Mouse (Mus musculus) stomach, postnatal 0 days (tissue): ENCODE results near the gene Ypel3. TPM values are rescaled to one million over a fixed set of nuclear protein-coding genes. Genes with fewer than 3 reads are reported as not detected.

ENCODE experiments used
- ATAC-seq: fragments of 200-750 bp; cut with Nextera tagmentation; 2 replicates; pipeline ENCODE4 v1.8.0; 2017; ENCODE audit not compliant: low FRiP score, low TSS enrichment
- DNase-seq: peaks from one replicate; pipeline ENCODE4 v3.0.0-alpha.2; 2016; ENCODE audit warnings: low spot score
- H3K27ac ChIP-seq: fragments of 300-500 bp; sonication (generic); replicated peaks from 2 replicates; pipeline ENCODE4 v1.5.1; 2014; ENCODE audit warnings: mild to moderate bottlenecking, control low read depth
- H3K27me3 ChIP-seq: fragments of 300-500 bp; sonication (generic); 2 replicates; pipeline ENCODE4 v1.6.1; 2014; ENCODE audit warnings: low read length; ENCODE audit not compliant: control insufficient read depth, insufficient read depth
- H3K36me3 ChIP-seq: fragments of 300-500 bp; sonication (generic); 2 replicates; pipeline ENCODE4 v1.6.1; 2014; ENCODE audit warnings: low read length, mixed read lengths; ENCODE audit not compliant: control insufficient read depth, insufficient read depth
- H3K4me1 ChIP-seq: fragments of 300-500 bp; sonication (generic); replicated peaks from 2 replicates; pipeline ENCODE4 v1.6.1; 2014; ENCODE audit warnings: antibody characterized with exemption; ENCODE audit not compliant: control insufficient read depth, insufficient read depth
- H3K4me2 ChIP-seq: fragments of 300-500 bp; sonication (generic); replicated peaks from 2 replicates; pipeline ENCODE4 v1.6.1; 2014; ENCODE audit warnings: low read depth, mild to moderate bottlenecking, control low read depth, moderate library complexity
- H3K4me3 ChIP-seq: fragments of 300-500 bp; sonication (generic); 2 replicates; pipeline ENCODE4 v1.5.1; 2014; ENCODE audit warnings: low read depth, low read length, control low read depth
- H3K9ac ChIP-seq: fragments of 300-500 bp; sonication (generic); 2 replicates; pipeline ENCODE4 v1.6.1; 2014; ENCODE audit warnings: mild to moderate bottlenecking, low read length, control low read depth, mixed read lengths
- H3K9me3 ChIP-seq: fragments of 300-500 bp; sonication (generic); 2 replicates; pipeline ENCODE4 v1.6.1; 2016; ENCODE audit warnings: low read length; ENCODE audit not compliant: control insufficient read depth
- CTCF ChIP-seq: IDR thresholded peaks from 2 replicates; pipeline ENCODE4 v1.5.1; 2016; ENCODE audit warnings: antibody characterized with exemption, low read depth, mild to moderate bottlenecking, moderate library complexity
- EP300 ChIP-seq: optimal IDR thresholded peaks from 2 replicates; pipeline ENCODE3; 2016; ENCODE audit warnings: antibody characterized with exemption
- WGBS: fragments of 180-500 bp; shearing (Covaris S2); extraction: QIAGEN DNeasy Blood & Tissue Kit; methylation state at CpG from one replicate; pipeline ENCODE4 v1.1.7; 2014; 5-methylcytosine and 5-hydroxymethylcytosine counted together
- polyA plus RNA-seq: library from polyadenylated mRNA; unstranded; fragments of >200 nt; fragmentation: Nextera tagmentation; extraction: Ambion mirVana; gene quantifications from 2 replicates; pipeline ENCODE4 v1.2.1, GENCODE M21; 2015

Gene Ypel3
- polyA plus RNA-seq, 1 experiment from 2014 or later, result 86.0 TPM

GRCm38 (mm10) chr7:126792721-126793443 is 16.1 kb downstream of the Ypel3 start:
- 0 out of 2 replicates have a peak overlapping the region, but pooled peaks have one; percentile 18 for H3K9ac ChIP-seq
- TF ChIP-seq EP300, result no peak
- no peak for TF ChIP-seq CTCF
- no peaks in the 10 kb centered on the region for H3K9me3 ChIP-seq
- H3K4me1 ChIP-seq, result no peaks in the 10 kb centered on the region
- 17% methylated on average over 11 of the region's 11 CpGs for WGBS
- ATAC-seq, result peak; percentile 3; the same call in 1 of the 2 replicates
- peaks cover 26% of the 10 kb centered on the region for H3K36me3 ChIP-seq
- no peak for DNase-seq
- no peaks in the 10 kb centered on the region for H3K27me3 ChIP-seq
- peak overlapping the region; percentile 96 for H3K4me3 ChIP-seq
- peak overlapping the region; percentile 99 for H3K27ac ChIP-seq
- peak overlapping the region; percentile 58 for H3K4me2 ChIP-seq

- Histone ChIP-seq H3K4me1 (no peaks in the 10 kb centered on the region), H3K4me3 (no peak overlapping the region), H3K4me2 (no peak overlapping the region), H3K9ac (no peak overlapping the region), H3K27ac (no peak overlapping the region), H3K9me3 (no peaks in the 10 kb centered on the region), H3K36me3 (peaks cover 22% of the 10 kb centered on the region; the same call in 1 of the 2 replicates), H3K27me3 (no peaks in the 10 kb centered on the region)
- TF ChIP-seq CTCF (no peak), EP300 (no peak)
- no peak for ATAC-seq
- WGBS, result 70% methylated on average over 4 of the region's 4 CpGs
- DNase-seq, result no peak
Measured at GRCm38 (mm10) chr7:126793456-126794270, 16.9 kb downstream of the Ypel3 start.

DNA sequence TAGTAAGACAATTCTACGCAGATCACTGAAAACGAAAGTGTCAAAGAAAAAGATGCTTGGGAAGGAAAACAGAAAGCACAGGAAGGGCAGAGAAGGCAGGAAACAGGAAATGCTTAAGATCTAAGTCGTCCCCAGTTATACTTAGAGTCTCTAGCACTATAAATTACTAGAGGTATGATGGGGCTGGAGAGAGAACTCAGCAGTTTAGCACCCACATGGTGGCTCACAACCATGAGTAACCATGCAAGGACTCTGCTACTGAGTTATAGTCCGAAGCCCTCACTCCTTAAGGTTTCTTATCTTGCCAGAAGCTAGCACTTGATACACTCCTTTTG is 17.5 kb downstream of the Ypel3 start:
- DNase-seq, result no peak
- ATAC-seq, result no peak
- no peak overlapping the region for H3K4me3 ChIP-seq
- no peak overlapping the region for H3K27ac ChIP-seq
- H3K4me1 ChIP-seq, result no peaks in the 10 kb centered on the region
- no peak overlapping the region for H3K9ac ChIP-seq
- no peaks in the 10 kb centered on the region for H3K9me3 ChIP-seq
- H3K36me3 ChIP-seq, result peaks cover 21% of the 10 kb centered on the region; the same call in 1 of the 2 replicates
- 68% methylated on average over 4 of the region's 4 CpGs for WGBS
- H3K27me3 ChIP-seq, result no peaks in the 10 kb centered on the region
- TF ChIP-seq EP300 (no peak), CTCF (no peak)
- no peak overlapping the region for H3K4me2 ChIP-seq

DNA sequence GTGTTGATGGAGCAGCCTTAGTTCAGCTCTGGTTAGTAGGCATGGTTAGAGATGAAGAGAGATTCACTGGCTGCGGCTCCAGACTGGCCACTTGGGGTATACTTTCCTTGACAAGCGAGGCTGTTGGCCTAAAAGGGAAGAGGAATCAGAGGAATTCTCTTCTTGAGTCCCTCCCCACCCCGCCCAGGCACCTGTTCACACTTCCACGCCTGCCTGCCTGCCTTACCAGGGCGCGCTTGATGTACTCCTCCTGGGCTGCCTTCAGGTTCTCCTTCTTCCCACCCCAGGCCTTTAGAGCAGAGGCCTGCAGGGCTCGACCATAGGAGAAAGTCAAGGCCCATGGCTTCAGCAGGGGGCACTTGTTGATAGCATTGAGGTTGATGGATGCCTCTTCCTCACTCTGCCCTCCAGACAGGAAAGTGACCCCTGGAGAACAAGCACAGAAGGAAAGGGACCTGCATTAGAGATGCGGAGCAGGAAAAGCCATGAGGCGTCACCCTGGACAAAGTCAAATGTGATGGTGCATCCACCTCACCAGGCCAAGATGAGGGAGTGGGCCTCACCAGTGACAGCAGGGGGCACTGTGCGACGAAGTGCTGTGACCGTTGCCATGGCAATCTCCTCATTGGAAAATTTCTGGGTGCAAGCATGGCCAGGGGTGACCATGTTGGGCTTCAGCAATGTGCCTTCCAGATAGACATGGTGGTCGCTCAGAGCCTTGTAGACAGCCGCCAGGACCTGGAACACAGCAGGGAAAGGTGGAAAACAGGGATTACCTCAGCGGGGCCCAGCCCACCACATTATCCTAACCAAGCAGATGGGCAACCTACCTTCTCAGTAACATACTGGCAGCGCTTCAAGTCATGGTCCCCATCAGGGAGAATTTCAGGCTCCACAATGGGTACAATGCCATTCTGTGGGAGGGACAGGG is 18.9 kb downstream of the Ypel3 start:
- TF ChIP-seq CTCF (peak; percentile 39; the same call in 1 of the 2 replicates), EP300 (no peak)
- H3K4me3 ChIP-seq, result no peak overlapping the region
- WGBS, result 83% methylated on average over 16 of the region's 16 CpGs
- peaks cover 16% of the 10 kb centered on the region; the same call in 1 of the 2 replicates for H3K36me3 ChIP-seq
- H3K4me2 ChIP-seq, result no peak overlapping the region
- DNase-seq, result no peak
- no peak overlapping the region for H3K9ac ChIP-seq
- H3K9me3 ChIP-seq, result no peaks in the 10 kb centered on the region
- no peaks in the 10 kb centered on the region; the same call in 1 of the 2 replicates for H3K4me1 ChIP-seq
- ATAC-seq, result no peak
- H3K27me3 ChIP-seq, result no peaks in the 10 kb centered on the region
- no peak overlapping the region for H3K27ac ChIP-seq

DNA sequence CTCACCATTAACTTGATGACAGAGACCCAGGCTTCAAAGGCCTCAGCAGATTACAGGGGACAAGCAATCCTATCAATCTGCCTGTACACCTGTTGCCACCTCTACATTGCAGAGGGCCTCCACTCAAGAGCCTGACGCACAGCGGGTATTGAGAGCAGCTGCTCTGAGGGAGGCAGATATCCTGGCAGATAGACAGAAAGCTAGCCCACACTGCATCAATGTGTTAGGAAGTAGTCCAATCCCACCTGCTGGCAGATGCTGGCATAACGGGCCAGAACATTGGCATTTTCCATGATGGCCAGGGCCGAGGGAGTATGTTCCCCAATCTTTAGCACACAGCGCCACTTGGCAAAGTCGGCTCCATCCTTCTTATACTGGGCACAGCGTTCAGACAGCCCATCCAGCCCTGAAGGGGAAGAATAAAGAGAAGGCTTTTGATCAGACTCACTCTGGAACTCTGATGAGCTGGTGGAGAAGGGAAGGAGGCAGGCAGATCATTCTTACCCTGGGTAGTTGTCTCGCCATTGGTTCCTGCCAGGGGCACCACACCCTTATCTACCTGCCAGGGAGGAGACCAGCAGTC is 19.7 kb downstream of the Ypel3 start:
- no peaks in the 10 kb centered on the region for H3K27me3 ChIP-seq
- no peak overlapping the region for H3K4me3 ChIP-seq
- DNase-seq (peak; percentile 58), ATAC-seq (no peak)
- H3K36me3 ChIP-seq, result peaks cover 16% of the 10 kb centered on the region; the same call in 1 of the 2 replicates
- TF ChIP-seq EP300 (no peak), CTCF (peak; percentile 62)
- H3K4me2 ChIP-seq, result no peak overlapping the region
- no peaks in the 10 kb centered on the region for H3K9me3 ChIP-seq
- WGBS, result 66% methylated on average over 8 of the region's 8 CpGs
- H3K27ac ChIP-seq, result no peak overlapping the region
- H3K9ac ChIP-seq, result no peak overlapping the region
- H3K4me1 ChIP-seq, result no peaks in the 10 kb centered on the region; the same call in 1 of the 2 replicates
